Mouse (Mus musculus): ENCODE data around the gene Hexim1. TPM values are rescaled to one million over a fixed set of nuclear protein-coding genes. Genes with fewer than 3 reads are reported as not detected.

Hexim1 gene
- total RNA-seq, 4 experiments from 2014 or later: 34.4 to 38.5 (median 35.6) TPM

- peak in 1 of 2 experiments; percentile 46 for DNase-seq (ENCODE audit: low spot score in 2 of 2)
Measured at GRCm38 (mm10) chr11:103116959-103117590, 1.0 kb downstream of the Hexim1 start.

- no peak for DNase-seq (ENCODE audit: low spot score in 2 of 2)
Measured at GRCm38 (mm10) chr11:103117591-103118009, 1.6 kb downstream of the Hexim1 start.

GRCm38 (mm10) chr11:103118866-103119265, 2.8 kb downstream of the Hexim1 start:
- no peak for DNase-seq (ENCODE audit: low spot score in 2 of 2)

GRCm38 (mm10) chr11:103119609-103120008, 3.6 kb downstream of the Hexim1 start:
- no peak for DNase-seq (ENCODE audit: low spot score in 2 of 2)

- DNase-seq (ENCODE audit: low spot score in 2 of 2): no peak
Measured at GRCm38 (mm10) chr11:103120315-103120714, 4.3 kb downstream of the Hexim1 start.

- DNase-seq (ENCODE audit: low spot score in 2 of 2): peak in 1 of 2 experiments; percentile 56
Measured at GRCm38 (mm10) chr11:103131701-103132575, 15.9 kb downstream of the Hexim1 start, which contains the start of gene Hexim2. Gene Hexim2 (plus strand): TSS chr11:103132429.

GRCm38 (mm10) chr11:103132576-103133455, 16.8 kb downstream of the Hexim1 start:
- DNase-seq (ENCODE audit: low spot score in 2 of 2): peak; percentile 100

GRCm38 (mm10) chr11:103133456-103134185, 17.6 kb downstream of the Hexim1 start:
- no peak for DNase-seq (ENCODE audit: low spot score in 2 of 2)

- DNase-seq (ENCODE audit: low spot score in 2 of 2): no peak
Measured at GRCm38 (mm10) chr11:103134221-103134620, 18.2 kb downstream of the Hexim1 start.

GRCm38 (mm10) chr11:103136039-103136577, 20.1 kb downstream of the Hexim1 start:
- no peak for DNase-seq (ENCODE audit: low spot score in 2 of 2)

- no peak for DNase-seq (ENCODE audit: low spot score in 2 of 2)
Measured at GRCm38 (mm10) chr11:103139951-103140762, 24.1 kb downstream of the Hexim1 start.

- no peak for DNase-seq (ENCODE audit: low spot score in 2 of 2)
Measured at GRCm38 (mm10) chr11:103140763-103141100, 24.7 kb downstream of the Hexim1 start.

GRCm38 (mm10) chr11:103141101-103141943, 25.3 kb downstream of the Hexim1 start:
- DNase-seq (ENCODE audit: low spot score in 2 of 2): no peak

- no peak for DNase-seq (ENCODE audit: low spot score in 2 of 2)
Measured at GRCm38 (mm10) chr11:103141944-103142255, 25.9 kb downstream of the Hexim1 start.

- peak; percentile 66 to 91 for DNase-seq (ENCODE audit: low spot score in 2 of 2)
Measured at GRCm38 (mm10) chr11:103142441-103143182, 26.6 kb downstream of the Hexim1 start.

- DNase-seq (ENCODE audit: low spot score in 2 of 2): no peak
Measured at GRCm38 (mm10) chr11:103144309-103145285, 28.6 kb downstream of the Hexim1 start.

- DNase-seq (ENCODE audit: low spot score in 2 of 2): no peak
Measured at GRCm38 (mm10) chr11:103146386-103146785, 30.4 kb downstream of the Hexim1 start.

Data from left cerebral cortex, adult 8-10 months (tissue).